Mouse (Mus musculus) bone marrow, adult 2 months (tissue): ENCODE data around the gene Cyld. TPM values are rescaled to one million over a fixed set of nuclear protein-coding genes. Genes with fewer than 3 reads are reported as not detected.
"Not testable (repeated sequence)": the region's sequence is repeated elsewhere in the genome, so short reads cannot be mapped to it uniquely, and the experiment has no call there.

Experiments
- H3K27ac ChIP-seq: fragments of 200-500 bp; 2 replicates; pipeline ENCODE4 v1.5.1; 2012; ENCODE audit warnings: low read depth, mild to moderate bottlenecking, control low read depth, inconsistent platforms, low read length; ENCODE audit not compliant: control insufficient read depth, poor library complexity, insufficient read depth
- H3K4me1 ChIP-seq: fragments of 200-500 bp; 2 replicates; pipeline ENCODE4 v1.6.1; 2011; ENCODE audit warnings: low read length; ENCODE audit not compliant: control insufficient read depth, insufficient read depth
- H3K4me3 ChIP-seq: fragments of 200-500 bp; replicated peaks from 2 replicates; pipeline ENCODE3; 2011; ENCODE audit warnings: mild to moderate bottlenecking, low read depth, low read length, control low read depth; ENCODE audit not compliant: control insufficient read depth
- CTCF ChIP-seq: fragments of 200-500 bp; IDR thresholded peaks from 2 replicates; pipeline ENCODE4 v1.5.1; 2011; ENCODE audit warnings: low read length, control low read depth; ENCODE audit not compliant: control insufficient read depth, insufficient read depth
- POLR2A ChIP-seq: fragments of 200-500 bp; IDR thresholded peaks from 2 replicates; pipeline ENCODE4 v1.6.1; 2011; ENCODE audit warnings: low read depth, mild to moderate bottlenecking, control low read depth, low read length, borderline replicate concordance; ENCODE audit not compliant: control insufficient read depth
- WGBS: fragments of 180-500 bp; shearing (Covaris S2); methylation state at CpG from one replicate; pipeline ENCODE4 v1.1.7; 2018; 5-methylcytosine and 5-hydroxymethylcytosine counted together
- polyA plus RNA-seq: library from polyadenylated mRNA; stranded (reverse); fragments of >200 nt; gene quantifications from 2 replicates; pipeline ENCODE4 v1.2.4, GENCODE M21; 2011; ENCODE audit warnings: low replicate concordance; ENCODE audit not compliant: missing spikeins, insufficient read depth, insufficient read length

The Cyld gene
- 7.5 and 10.9 TPM in 2 replicates for polyA plus RNA-seq

GRCm38 (mm10) chr8:88696721-88697641 is at the start of gene Cyld:
Gene Cyld, plus strand, starts transcription at chr8:88697028.
- H3K4me3 ChIP-seq: peak within 1 kb of the TSS; percentile 95
- under 1% methylated on average over 80 of the region's 80 CpGs for WGBS
- peak; percentile 6; the same call in 1 of the 2 replicates for TF ChIP-seq CTCF
- no peak; the same call in 1 of the 2 replicates for TF ChIP-seq POLR2A
- H3K27ac ChIP-seq: peak within 1 kb of the TSS; percentile 97
- peaks cover 7% of the 10 kb centered on the region; the same call in 1 of the 2 replicates for H3K4me1 ChIP-seq

- no peak for TF ChIP-seq POLR2A
- no peak for TF ChIP-seq CTCF
- H3K4me1 ChIP-seq: peaks cover 12% of the 10 kb centered on the region
- no peak overlapping the region for H3K4me3 ChIP-seq
- H3K27ac ChIP-seq: no peak overlapping the region
Measured at GRCm38 (mm10) chr8:88648322-88648721, 48.5 kb upstream of the Cyld start.

- Histone ChIP-seq H3K27ac (no peak overlapping the region), H3K4me1 (peaks cover 12% of the 10 kb centered on the region), H3K4me3 (no peak overlapping the region)
- TF ChIP-seq CTCF: no peak
- no peak for TF ChIP-seq POLR2A
- 51% methylated on average over 6 of the region's 6 CpGs for WGBS
Measured at GRCm38 (mm10) chr8:88650016-88650708, 46.7 kb upstream of the Cyld start.

- H3K27ac ChIP-seq, H3K4me3 ChIP-seq: not testable (repeated sequence)
- 12% methylated on average over 4 of the region's 4 CpGs for WGBS
- H3K4me1 ChIP-seq: peaks cover 12% of the 10 kb centered on the region
Measured at GRCm38 (mm10) chr8:88651122-88651521, 45.7 kb upstream of the Cyld start.

GRCm38 (mm10) chr8:88655334-88655733 is 41.5 kb upstream of the Cyld start:
- Histone ChIP-seq H3K27ac (no peak overlapping the region), H3K4me3 (no peak overlapping the region), H3K4me1 (peaks cover 7% of the 10 kb centered on the region)
- TF ChIP-seq POLR2A: no peak
- TF ChIP-seq CTCF: no peak

GRCm38 (mm10) chr8:88659873-88660272 is 37.0 kb upstream of the Cyld start:
- TF ChIP-seq CTCF (no peak), POLR2A (no peak)
- peaks cover 2% of the 10 kb centered on the region for H3K4me1 ChIP-seq
- no peak overlapping the region for H3K4me3 ChIP-seq
- H3K27ac ChIP-seq: no peak overlapping the region
- WGBS: 68% methylated on average over 3 of the region's 3 CpGs

- 5% methylated on average over 6 of the region's 6 CpGs for WGBS
- TF ChIP-seq CTCF (no peak), POLR2A (no peak)
- Histone ChIP-seq H3K4me3 (no peak overlapping the region), H3K27ac (peak overlapping the region; percentile 86), H3K4me1 (peaks cover 9% of the 10 kb centered on the region)
Measured at GRCm38 (mm10) chr8:88662401-88662821, 34.4 kb upstream of the Cyld start.

- H3K27ac ChIP-seq: peak overlapping the region; percentile 67
- 36% methylated on average over 16 of the region's 16 CpGs for WGBS
- H3K4me3 ChIP-seq: peak overlapping the region; percentile 44
- peaks cover 12% of the 10 kb centered on the region for H3K4me1 ChIP-seq
- TF ChIP-seq CTCF (no peak), POLR2A (0 out of 2 replicates have a peak, but pooled peaks have one; percentile 22)
Measured at GRCm38 (mm10) chr8:88664121-88664520, 32.7 kb upstream of the Cyld start.

- 82% methylated on average over 19 of the region's 19 CpGs for WGBS
- peaks cover 15% of the 10 kb centered on the region for H3K4me1 ChIP-seq
- TF ChIP-seq POLR2A (no peak), CTCF (no peak)
Measured at GRCm38 (mm10) chr8:88664947-88665346, 31.9 kb upstream of the Cyld start.

More at GRCm38 (mm10) chr8:88664947-88665346, 31.9 kb upstream of the Cyld start:
- Histone ChIP-seq H3K4me3 (no peak overlapping the region), H3K27ac (no peak overlapping the region)
